Mouse (Mus musculus) c-Kit-negative CD71-positive TER-119-positive erythroid progenitor cells, embryonic 14.5 days (primary cell): ENCODE results near the gene Pgap1.

ENCODE experiments used
- DNase-seq: peaks from one replicate; pipeline ENCODE4 v3.0.0-alpha.2; 2013; ENCODE audit warnings: low read depth, low spot score

Gene Pgap1

DNA sequence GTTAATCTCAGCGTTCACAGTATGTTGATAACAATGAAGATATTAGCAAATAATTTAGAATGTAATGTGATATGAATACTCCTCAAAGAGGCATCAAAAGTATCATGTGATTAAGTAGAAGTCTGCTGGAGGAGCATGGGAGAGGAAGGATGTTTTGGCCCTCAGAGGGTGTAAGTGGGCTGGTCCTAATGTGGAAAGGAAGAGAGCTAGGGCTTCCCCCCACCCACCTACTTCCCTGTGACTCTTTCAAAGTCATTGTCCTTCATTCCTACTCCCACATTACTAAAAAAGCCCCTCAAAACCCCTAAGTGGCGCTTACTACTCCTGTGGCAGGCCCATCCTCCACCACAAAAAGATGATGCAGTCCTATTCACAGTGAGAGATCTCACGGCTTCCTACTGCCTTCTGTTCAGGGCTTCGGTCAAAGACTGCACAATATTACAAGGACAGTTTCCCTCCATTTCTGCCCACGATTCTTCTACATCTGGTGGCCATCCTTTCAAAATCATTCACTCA is 37.4 kb downstream of the Pgap1 start:
- DNase-seq: no peak

DNA sequence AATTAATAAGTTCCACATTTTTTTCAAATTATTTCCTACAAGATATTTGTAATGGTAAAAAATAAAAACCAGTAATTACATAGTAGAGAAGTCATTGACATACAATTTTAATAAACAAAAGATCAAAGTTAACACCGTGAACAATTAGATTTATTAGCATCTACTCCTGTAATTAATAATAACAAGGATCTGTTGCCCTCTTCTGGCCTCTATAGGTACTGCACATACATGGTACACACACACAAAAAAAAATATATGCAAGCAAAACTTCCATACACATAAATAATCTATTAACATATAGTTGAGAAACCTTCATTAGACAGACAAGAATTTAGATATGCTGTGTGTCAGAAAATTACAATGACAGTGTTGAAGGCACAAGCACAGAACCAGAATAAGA is 43.6 kb downstream of the Pgap1 start:
- DNase-seq: peak; percentile 4

DNA sequence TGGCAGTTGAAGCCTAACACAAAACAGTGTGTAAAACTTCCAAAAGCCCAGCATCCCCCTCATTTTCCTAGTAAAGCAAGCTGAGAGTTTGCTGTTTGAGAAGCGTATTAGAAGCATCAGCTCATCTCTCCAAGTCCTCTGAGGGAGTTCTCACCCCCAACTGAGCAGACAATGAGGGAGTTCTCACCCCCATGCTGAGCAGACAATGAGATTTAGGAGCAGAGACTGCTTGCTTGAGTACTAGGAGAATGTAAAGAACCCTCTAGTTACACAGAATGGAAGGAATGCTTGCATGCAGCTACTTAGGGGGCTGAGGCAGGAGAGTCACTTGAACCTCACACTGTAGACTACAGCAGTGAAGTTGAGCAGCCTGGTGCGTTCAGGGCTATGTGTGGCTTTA is 59.0 kb downstream of the Pgap1 start:
- DNase-seq: no peak

DNA sequence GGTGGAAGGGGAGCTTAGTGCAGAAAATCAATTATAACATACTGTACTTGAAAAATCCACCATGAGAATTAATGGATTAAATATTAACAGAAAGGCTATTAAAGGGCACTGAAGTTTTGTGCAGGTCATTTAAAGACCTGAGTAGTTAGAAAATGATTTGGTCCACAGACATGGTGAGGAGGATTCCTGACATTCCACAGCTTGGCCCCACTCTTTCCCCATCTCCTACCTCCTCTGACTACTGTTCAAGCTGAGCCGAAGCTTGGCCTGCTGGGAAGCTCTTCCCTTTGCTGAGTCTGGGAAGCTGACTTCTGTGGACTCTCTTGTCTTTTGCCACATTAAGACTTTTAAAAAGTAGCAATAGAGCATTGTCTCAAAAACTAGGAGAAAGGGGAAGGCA is 61.2 kb downstream of the Pgap1 start:
- no peak for DNase-seq

DNA sequence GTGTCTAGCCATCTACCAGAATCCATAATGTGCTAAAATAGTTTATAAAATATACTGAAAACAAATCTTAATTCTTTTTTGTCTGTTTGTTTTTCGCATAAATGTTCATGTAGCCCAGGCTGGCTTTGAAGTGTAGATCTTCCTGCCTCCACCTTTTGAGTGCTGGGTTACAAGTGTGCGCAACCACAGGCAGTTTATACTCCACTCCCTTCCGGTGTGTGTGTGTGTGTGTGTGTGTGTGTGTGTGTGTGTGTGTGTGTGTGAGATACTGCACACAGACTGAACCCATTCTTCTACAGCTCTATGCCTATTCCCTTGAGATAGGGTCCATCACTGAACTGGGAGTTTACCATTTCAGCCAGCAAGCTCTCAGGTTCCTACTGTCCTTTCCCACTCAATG is 64.0 kb downstream of the Pgap1 start:
- DNase-seq: no peak

DNA sequence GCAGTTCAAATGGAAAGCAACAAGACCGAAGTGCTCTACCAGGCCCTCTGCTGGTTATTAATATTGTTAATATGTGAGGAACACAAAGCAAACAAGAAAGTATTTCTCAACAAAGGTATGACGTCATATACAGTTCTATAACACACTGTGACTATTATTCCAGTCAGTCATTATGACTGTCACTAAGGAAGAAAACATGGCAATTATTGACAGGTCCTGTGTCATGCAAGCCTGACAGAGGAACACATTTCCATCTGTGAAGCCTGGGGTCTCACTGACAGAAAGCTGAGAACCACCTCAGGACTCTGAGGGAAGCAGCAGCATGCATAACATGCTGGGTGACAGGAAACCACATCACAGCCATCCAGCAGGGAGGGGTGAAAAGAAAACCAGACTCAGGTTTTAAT is 65.0 kb downstream of the Pgap1 start:
- DNase-seq: no peak

DNA sequence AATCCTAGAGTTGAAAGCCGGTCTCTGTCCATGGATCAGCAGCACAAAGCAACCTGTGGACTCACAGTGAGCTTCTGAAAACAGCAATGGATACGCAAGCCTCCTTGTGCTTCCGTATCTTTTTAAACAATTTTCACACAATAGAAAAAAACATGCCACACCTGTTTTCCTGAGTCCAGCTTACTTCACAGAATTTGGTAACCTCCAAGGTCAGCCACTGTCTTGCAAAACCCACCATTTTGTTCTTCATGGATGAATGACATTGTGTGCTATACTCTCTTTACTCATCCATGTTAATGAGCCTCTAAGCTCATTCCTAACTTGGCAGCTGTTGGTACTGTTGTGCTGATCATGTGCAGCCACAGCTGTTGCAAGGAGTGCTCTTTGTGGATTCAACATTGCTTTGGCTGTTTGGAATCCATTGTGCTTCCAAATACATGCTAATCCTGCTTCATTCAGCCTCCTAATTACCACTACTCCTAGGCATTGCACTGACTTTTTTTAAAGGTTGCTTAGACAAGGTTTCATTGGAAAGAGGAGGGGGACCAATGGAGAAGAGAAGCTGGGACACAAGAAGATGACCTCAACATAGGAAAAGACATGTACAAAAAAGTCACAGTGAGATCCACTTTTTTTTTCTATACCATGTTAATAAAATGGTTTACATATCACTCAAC is 72.6 kb downstream of the Pgap1 start:
- no peak for DNase-seq

DNA sequence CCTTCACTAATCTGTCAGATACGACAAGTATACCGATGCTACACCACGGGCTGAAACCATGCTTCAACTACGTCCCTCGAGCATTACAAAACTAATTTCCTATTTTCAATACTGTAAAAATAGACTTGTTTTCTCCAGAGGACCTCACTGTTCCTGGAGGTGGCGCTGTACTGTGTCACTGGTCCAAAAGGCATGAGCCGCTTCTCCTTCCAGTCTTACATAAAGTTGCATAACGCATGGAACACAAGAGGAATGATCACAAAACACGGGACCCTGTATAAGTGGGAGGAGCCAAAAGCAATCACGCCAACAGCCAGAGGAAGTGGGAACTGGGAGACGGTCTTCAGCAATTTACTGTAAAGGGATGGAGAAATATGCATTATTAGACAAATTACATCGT is 77.0 kb downstream of the Pgap1 start:
- DNase-seq: no peak

DNA sequence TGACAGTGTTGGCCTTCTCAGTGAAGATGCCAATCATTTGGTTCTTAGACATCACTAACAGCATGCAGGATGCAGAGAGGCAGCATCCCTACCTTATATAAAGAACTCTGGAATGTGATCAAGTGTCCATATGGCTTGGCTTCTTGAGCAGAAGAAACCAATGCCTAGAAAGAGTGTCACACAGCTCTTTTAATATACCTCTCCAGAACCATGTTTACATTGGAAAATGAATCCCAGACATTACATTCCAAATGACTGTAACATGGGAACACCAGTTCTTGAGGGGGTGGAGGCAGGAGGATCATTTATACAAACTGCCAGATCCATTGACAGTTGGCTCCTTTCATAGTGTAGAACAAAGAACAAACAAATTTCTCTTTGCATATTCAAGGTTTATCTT is 88.8 kb downstream of the Pgap1 start:
- no peak for DNase-seq

GRCm38 (mm10) chr1:54467366-54467765 is 90.1 kb downstream of the Pgap1 start:
- DNase-seq: no peak

DNA sequence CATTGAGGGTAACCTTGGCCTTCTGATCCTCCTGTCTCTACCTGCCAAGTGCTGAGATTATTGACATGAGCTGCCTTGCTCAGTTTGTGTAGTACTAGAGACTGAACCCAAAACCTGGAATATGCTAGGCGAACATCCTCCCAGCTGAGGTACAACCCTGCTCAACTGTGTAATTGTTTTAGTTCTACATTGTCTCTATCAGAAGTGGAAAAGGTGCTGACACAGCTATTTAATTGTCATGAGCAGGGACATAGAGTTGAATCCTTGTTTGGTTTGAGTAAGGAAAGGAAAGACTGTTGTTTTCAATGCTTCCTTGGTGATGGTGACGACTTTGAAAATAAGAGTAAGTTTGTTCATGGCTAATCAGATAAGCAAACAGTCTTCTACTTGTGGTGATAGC is 105.4 kb downstream of the Pgap1 start:
- no peak for DNase-seq

DNA sequence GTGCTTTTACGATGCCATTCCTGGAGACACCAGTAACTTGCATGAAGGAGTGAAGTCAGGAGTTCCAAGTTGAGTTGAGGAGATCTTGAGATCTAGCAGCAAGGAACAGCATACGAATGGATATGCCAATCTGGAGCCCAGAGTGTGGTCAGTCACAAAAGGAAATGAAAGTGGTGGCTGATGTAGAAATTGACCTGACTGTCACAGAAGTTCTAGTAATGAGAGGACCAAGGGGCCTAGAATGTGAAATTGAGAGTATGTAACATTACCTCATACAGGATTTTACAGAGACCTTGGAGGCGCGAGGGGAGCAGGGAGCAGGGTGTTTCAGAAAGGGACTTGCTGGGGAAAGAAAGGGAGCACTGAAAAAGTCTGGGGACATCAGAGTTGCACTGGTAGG is 108.7 kb downstream of the Pgap1 start:
- no peak for DNase-seq

DNA sequence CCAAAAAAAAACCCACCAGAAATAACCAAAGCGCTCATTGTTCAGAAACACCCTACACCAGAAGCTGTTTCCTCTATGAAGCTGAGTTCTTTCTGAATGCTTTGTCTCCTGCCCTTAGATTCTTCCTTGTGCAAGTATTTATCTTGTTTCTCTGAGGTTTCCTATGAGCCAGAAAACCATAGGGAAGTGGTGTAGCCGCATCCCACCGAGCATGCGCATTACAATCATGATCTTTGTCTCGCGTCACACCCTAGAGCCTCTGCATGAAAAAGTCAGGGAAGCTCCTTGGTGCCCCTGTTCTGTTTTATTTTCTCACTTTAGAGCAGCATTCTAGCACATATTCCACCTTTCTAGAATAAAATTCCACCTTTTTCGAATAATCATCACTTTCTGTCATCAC is 113.8 kb downstream of the Pgap1 start:
- DNase-seq: no peak

GRCm38 (mm10) chr1:54439080-54439476 is 118.4 kb downstream of the Pgap1 start:
- DNase-seq: no peak

GRCm38 (mm10) chr1:54438340-54439079 is 119.0 kb downstream of the Pgap1 start, which contains the start of gene Gtf3c3:
Gene Gtf3c3 (minus strand): TSS chr1:54438971.
- peak; percentile 56 for DNase-seq
